Mouse (Mus musculus) heart, embryonic 13.5 days (tissue): ENCODE measurements around the gene Cars2. TPM values are rescaled to one million over a fixed set of nuclear protein-coding genes. Genes with fewer than 3 reads are reported as not detected.
"Not testable (repeated sequence)": the region's sequence is repeated elsewhere in the genome, so short reads cannot be mapped to it uniquely, and the experiment has no call there.

ENCODE experiments used
- ATAC-seq: fragments of 200-750 bp; cut with Nextera tagmentation; 2 replicates; pipeline ENCODE4 v1.8.0; 2017; ENCODE audit warnings: moderate TSS enrichment; ENCODE audit not compliant: insufficient number of reproducible peaks, low FRiP score, low TSS enrichment; ENCODE audit errors: extremely low read depth
- H3K27ac ChIP-seq: fragments of 300-500 bp; sonication (generic); replicated peaks from 2 replicates; pipeline ENCODE4 v1.5.1; 2015; ENCODE audit warnings: moderate library complexity, mild to moderate bottlenecking, inconsistent platforms
- H3K27me3 ChIP-seq: fragments of 300-500 bp; sonication (generic); replicated peaks from 2 replicates; pipeline ENCODE4 v1.6.1; 2015; ENCODE audit warnings: mild to moderate bottlenecking, inconsistent platforms
- H3K36me3 ChIP-seq: fragments of 300-500 bp; sonication (generic); 2 replicates; pipeline ENCODE4 v1.6.1; 2015; ENCODE audit warnings: mild to moderate bottlenecking, inconsistent platforms
- H3K4me1 ChIP-seq: fragments of 300-500 bp; sonication (generic); 2 replicates; pipeline ENCODE4 v1.6.1; 2015; ENCODE audit warnings: inconsistent platforms
- H3K4me2 ChIP-seq: fragments of 300-500 bp; sonication (generic); 2 replicates; pipeline ENCODE4 v1.6.1; 2015; ENCODE audit warnings: inconsistent platforms, mild to moderate bottlenecking, moderate library complexity
- H3K4me3 ChIP-seq: fragments of 300-500 bp; sonication (generic); 2 replicates; pipeline ENCODE4 v1.5.1; 2015; ENCODE audit warnings: moderate library complexity, mild to moderate bottlenecking, inconsistent platforms
- H3K9ac ChIP-seq: fragments of 300-500 bp; sonication (generic); 2 replicates; pipeline ENCODE4 v1.6.1; 2015; ENCODE audit warnings: inconsistent platforms, mild to moderate bottlenecking, moderate library complexity
- H3K9me3 ChIP-seq: fragments of 300-500 bp; sonication (generic); 2 replicates; pipeline ENCODE4 v1.6.1; 2016; ENCODE audit warnings: inconsistent platforms
- WGBS: fragments of 180-500 bp; shearing (Covaris S2); methylation state at CpG from one replicate; pipeline ENCODE4 v1.1.7; 2015; ENCODE audit warnings: mixed read lengths; 5-methylcytosine and 5-hydroxymethylcytosine counted together
- polyA plus RNA-seq: library from polyadenylated mRNA; unstranded; fragments of >200 nt; fragmentation: Nextera tagmentation; extraction: Ambion mirVana; gene quantifications from 2 replicates; pipeline ENCODE4 v1.2.1, GENCODE M21; 2015

The Cars2 gene
- polyA plus RNA-seq, 1 experiment from 2014 or later, result 27.1 TPM

DNA sequence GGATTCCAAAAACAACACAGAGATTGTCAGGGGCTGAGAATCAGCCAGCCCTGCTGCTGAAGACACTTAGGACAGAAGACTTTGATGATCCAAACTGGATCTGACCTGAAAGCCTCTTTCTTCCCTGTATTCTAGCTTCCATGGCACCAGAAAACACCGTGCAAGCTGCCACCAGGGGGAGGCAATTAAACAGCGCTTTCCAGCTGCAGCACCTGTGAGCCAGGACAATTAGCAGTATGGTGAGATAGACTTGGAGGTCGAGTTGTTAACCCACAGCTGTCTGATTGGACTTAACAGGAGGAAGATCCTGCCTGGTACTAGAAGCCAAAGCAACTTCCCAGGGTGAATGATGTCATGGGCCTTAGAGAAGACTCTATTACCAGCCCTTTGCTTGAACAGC lies 81.5 kb downstream of the Cars2 start:
- Histone ChIP-seq H3K27me3 (peaks cover 3% of the 10 kb centered on the region; the same call in 1 of the 2 replicates), H3K4me3 (no peak overlapping the region), H3K4me2 (no peak overlapping the region), H3K27ac (no peak overlapping the region), H3K9ac (no peak overlapping the region), H3K9me3 (0 out of 2 replicates have a peak, but pooled peaks cover 4% of the 10 kb centered on the region), H3K36me3 (peaks cover 13% of the 10 kb centered on the region), H3K4me1 (peaks cover 44% of the 10 kb centered on the region)
- ATAC-seq, result no peak
- 5% methylated on average over 3 of the region's 3 CpGs for WGBS

GRCm38 (mm10) chr8:11466528-11466927 lies 84.1 kb downstream of the Cars2 start:
- H3K9me3 ChIP-seq, H3K27me3 ChIP-seq, H3K27ac ChIP-seq, H3K4me2 ChIP-seq, H3K4me3 ChIP-seq, ATAC-seq, H3K9ac ChIP-seq: not testable (repeated sequence)
- H3K4me1 ChIP-seq, result peaks cover 43% of the 10 kb centered on the region
- H3K36me3 ChIP-seq, result peaks cover 13% of the 10 kb centered on the region
- WGBS, result 88% methylated on average over 5 of the region's 5 CpGs

GRCm38 (mm10) chr8:11465619-11466018 lies 85.0 kb downstream of the Cars2 start:
- Histone ChIP-seq H3K4me3 (no peak overlapping the region), H3K4me1 (peaks cover 46% of the 10 kb centered on the region), H3K9ac (no peak overlapping the region), H3K9me3 (0 out of 2 replicates have a peak, but pooled peaks cover 4% of the 10 kb centered on the region), H3K27me3 (no peaks in the 10 kb centered on the region), H3K36me3 (peaks cover 14% of the 10 kb centered on the region), H3K4me2 (no peak overlapping the region), H3K27ac (no peak overlapping the region)
- 84% methylated on average over 4 of the region's 4 CpGs for WGBS
- no peak for ATAC-seq

DNA sequence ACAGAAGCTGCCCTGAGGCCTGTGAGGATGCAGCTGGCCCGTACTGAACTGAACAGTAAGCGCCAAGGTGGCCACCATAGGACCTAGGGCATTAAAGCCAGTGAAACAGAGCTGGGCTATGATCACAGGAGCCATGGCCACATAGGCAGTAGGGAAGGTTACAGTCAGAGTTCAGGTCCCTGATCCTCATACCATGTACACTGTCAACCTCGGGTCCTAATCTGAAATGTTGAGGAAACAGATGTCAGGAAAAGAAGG lies 85.9 kb downstream of the Cars2 start:
- H3K9me3 ChIP-seq, result 0 out of 2 replicates have a peak, but pooled peaks cover 4% of the 10 kb centered on the region
- peaks cover 48% of the 10 kb centered on the region for H3K4me1 ChIP-seq
- H3K36me3 ChIP-seq, result peaks cover 17% of the 10 kb centered on the region
- H3K27ac ChIP-seq, result no peak overlapping the region
- no peak overlapping the region for H3K4me3 ChIP-seq
- H3K9ac ChIP-seq, result no peak overlapping the region
- no peak for ATAC-seq
- no peaks in the 10 kb centered on the region for H3K27me3 ChIP-seq
- WGBS, result 60% methylated on average over 3 of the region's 3 CpGs
- no peak overlapping the region for H3K4me2 ChIP-seq

Other genes with a start within 250 kb of the Cars2 start
- gene Col4a2, start 238.0 kb downstream of the Cars2 start, polyA plus RNA-seq, result 66.9 and 71.5 TPM in 2 replicates
- gene Col4a1, start 238.0 kb downstream of the Cars2 start, polyA plus RNA-seq, result 164 TPM in 2 replicates
- gene Rab20, start 72.1 kb downstream of the Cars2 start, polyA plus RNA-seq, result 28.1 and 30.1 TPM in 2 replicates
- gene Naxd, start 53.3 kb downstream of the Cars2 start, polyA plus RNA-seq, result 73.5 and 77.8 TPM in 2 replicates
- 20.7 and 21.0 TPM in 2 replicates for gene Ing1, start 4.8 kb upstream of the Cars2 start, polyA plus RNA-seq
- gene Ankrd10, start 85.0 kb upstream of the Cars2 start, polyA plus RNA-seq, result 51.4 and 55.3 TPM in 2 replicates
- not detected in 2 replicates for gene 1700016D06Rik, start 150.3 kb upstream of the Cars2 start, polyA plus RNA-seq
- 44.8 and 45.8 TPM in 2 replicates for gene Arhgef7, start 176.9 kb upstream of the Cars2 start, polyA plus RNA-seq